Mouse (Mus musculus) liver, embryonic 14.5 days (tissue): ENCODE measurements around the gene Xylt1.

Experiments used
- CTCF ChIP-seq: IDR thresholded peaks from 2 replicates; pipeline ENCODE4 v1.5.1; 2016; ENCODE audit warnings: antibody characterized with exemption, low read depth, control low read depth
- EP300 ChIP-seq: IDR thresholded peaks from 2 replicates; pipeline ENCODE4 v1.6.1; 2016; ENCODE audit warnings: antibody characterized with exemption, low read depth

DNA sequence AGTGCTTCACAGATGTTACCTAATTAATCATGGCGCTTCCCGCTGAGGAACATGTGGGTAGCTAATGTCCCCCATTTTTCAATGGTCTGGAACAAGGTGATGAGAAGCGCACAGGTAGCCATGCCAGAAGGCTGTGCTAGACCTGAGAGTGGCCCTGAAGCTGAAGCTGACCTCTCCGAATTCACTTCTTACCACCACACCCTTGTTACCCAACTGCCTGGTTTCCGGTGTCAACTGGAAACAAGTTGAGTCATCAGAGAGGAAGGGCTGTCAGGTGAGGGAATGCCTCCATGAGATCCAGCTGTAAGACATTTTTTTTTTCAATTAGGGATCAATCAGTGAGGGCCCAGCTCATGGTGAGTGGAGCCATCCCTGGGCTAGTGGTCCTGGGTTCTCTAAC is 68.8 kb downstream of the Xylt1 start:
- TF ChIP-seq CTCF (no peak), EP300 (no peak)
